Mouse (Mus musculus): ENCODE results near the gene Timm10. TPM values are rescaled to one million over a fixed set of nuclear protein-coding genes. Genes with fewer than 3 reads are reported as not detected.

Gene Timm10
- polyA plus RNA-seq, 1 experiment from 2014 or later = 61.9 TPM

DNA sequence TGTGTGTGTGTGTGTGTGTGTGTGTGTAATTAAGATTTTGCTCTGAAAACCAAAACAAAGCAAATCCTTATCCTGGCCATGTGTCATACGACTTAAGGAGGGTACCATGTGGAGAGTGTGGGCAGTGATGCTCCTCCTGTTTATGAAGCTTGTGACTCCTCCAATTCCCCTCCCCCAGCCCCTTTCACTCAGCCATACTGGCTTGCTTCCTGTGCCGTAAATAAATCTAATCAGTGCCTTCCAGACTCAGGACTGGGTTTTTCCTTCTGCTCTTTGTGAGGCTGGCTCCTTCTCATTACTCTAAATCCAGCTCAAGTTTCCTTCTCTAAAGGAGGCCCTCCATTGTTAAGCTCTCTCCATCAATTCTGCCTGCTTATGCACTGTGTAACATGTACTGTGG lies 3.6 kb upstream of the Timm10 start:
- H3K36me3 ChIP-seq = no peaks in the 10 kb centered on the region
- no peak overlapping the region for H3K27ac ChIP-seq
- no peak for ATAC-seq (ENCODE audit: low FRiP score)
- peaks cover 13% of the 10 kb centered on the region for H3K4me1 ChIP-seq (replicated peaks)
- no peaks in the 10 kb centered on the region for H3K9me3 ChIP-seq
- H3K27me3 ChIP-seq = peaks cover 22% of the 10 kb centered on the region
- no peak overlapping the region for H3K9ac ChIP-seq
- H3K4me2 ChIP-seq = no peak overlapping the region
- 59% methylated on average over 2 of the region's 2 CpGs for WGBS
- H3K4me3 ChIP-seq = no peak overlapping the region

- Histone ChIP-seq H3K27me3 (0 out of 2 replicates have a peak, but pooled peaks cover 4% of the 10 kb centered on the region), H3K4me1 (replicated peaks) (peaks cover 17% of the 10 kb centered on the region), H3K27ac (no peak overlapping the region), H3K4me2 (peak overlapping the region; percentile 100), H3K9me3 (no peaks in the 10 kb centered on the region), H3K36me3 (peaks cover 9% of the 10 kb centered on the region), H3K4me3 (peak overlapping the region; percentile 90), H3K9ac (peak overlapping the region; percentile 85)
- 1% methylated on average over 29 of the region's 29 CpGs for WGBS
- peak; percentile 51 for ATAC-seq (ENCODE audit: low FRiP score)
Observed at GRCm38 (mm10) chr2:84827283-84827920, 605 bp downstream of the Timm10 start.

GRCm38 (mm10) chr2:84831666-84832391 lies 5.0 kb downstream of the Timm10 start:
- Histone ChIP-seq H3K4me3 (no peak overlapping the region), H3K4me1 (replicated peaks) (peaks cover 13% of the 10 kb centered on the region), H3K9me3 (no peaks in the 10 kb centered on the region), H3K36me3 (peaks cover 9% of the 10 kb centered on the region), H3K27me3 (peaks cover 11% of the 10 kb centered on the region), H3K9ac (no peak overlapping the region), H3K27ac (no peak overlapping the region), H3K4me2 (no peak overlapping the region)
- WGBS = 43% methylated on average over 10 of the region's 10 CpGs
- peak; percentile 65 for ATAC-seq (ENCODE audit: low FRiP score)

DNA sequence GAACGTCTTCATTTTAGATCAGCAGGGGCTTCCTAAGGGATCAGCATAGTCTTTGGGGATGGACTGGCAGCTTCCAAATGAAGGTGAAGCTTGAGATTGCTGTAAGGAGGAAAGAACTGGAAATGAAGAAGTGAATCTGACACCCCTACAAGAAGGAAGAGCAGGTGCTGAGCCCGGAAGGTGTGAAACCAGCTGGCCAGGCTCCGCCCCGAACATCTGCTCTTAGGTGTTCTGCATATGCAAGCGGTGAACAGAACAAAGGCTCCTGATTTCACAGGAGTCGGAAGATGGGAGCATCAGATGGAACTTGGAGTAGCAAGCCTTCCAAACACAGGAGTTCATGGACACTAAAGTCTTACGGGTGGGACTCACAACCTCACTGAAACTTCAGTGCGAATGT lies 10.3 kb downstream of the Timm10 start:
- ATAC-seq (ENCODE audit: low FRiP score) = no peak
- no peak overlapping the region for H3K27ac ChIP-seq
- H3K27me3 ChIP-seq = peaks cover 63% of the 10 kb centered on the region
- no peak overlapping the region for H3K4me2 ChIP-seq
- no peaks in the 10 kb centered on the region for H3K36me3 ChIP-seq
- no peak overlapping the region for H3K9ac ChIP-seq
- H3K9me3 ChIP-seq = no peaks in the 10 kb centered on the region
- H3K4me1 ChIP-seq (replicated peaks) = peaks cover 24% of the 10 kb centered on the region
- WGBS = 60% methylated on average over 8 of the region's 8 CpGs
- H3K4me3 ChIP-seq = no peak overlapping the region

- no peaks in the 10 kb centered on the region for H3K36me3 ChIP-seq
- peaks cover 24% of the 10 kb centered on the region for H3K4me1 ChIP-seq (replicated peaks)
- H3K9me3 ChIP-seq = no peaks in the 10 kb centered on the region
- H3K27me3 ChIP-seq = peaks cover 63% of the 10 kb centered on the region
- no peak overlapping the region for H3K27ac ChIP-seq
- no peak overlapping the region for H3K4me2 ChIP-seq
- WGBS = 34% methylated on average over 9 of the region's 9 CpGs
- no peak overlapping the region for H3K4me3 ChIP-seq
- no peak for ATAC-seq (ENCODE audit: low FRiP score)
- no peak overlapping the region for H3K9ac ChIP-seq
Observed at GRCm38 (mm10) chr2:84837817-84838592, 11.2 kb downstream of the Timm10 start.

DNA sequence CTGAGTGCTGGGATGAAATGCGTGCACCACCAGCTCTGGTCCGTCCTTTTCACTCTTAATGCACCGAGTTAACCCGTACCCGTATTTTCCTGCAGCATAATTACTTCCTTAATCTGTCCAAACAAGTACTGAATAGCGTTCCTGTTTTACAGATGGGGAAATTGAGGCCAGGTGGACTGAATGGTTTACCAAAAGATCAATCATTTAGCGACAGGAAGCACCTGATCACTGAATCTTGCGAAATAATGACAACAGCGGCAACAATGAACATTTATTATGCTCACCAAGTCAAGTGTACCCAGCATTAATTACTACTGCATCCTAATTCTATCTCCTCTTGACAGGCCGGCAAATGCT lies 11.8 kb downstream of the Timm10 start, which contains the start of gene Slc43a1:
Gene Slc43a1 (plus strand): TSS at position 258 of the 357 bp plus-strand sequence.
- no peak within 1 kb of the TSS for H3K27ac ChIP-seq
- ATAC-seq (ENCODE audit: low FRiP score) = no peak
- H3K9ac ChIP-seq = peak within 1 kb of the TSS; percentile 67
- no peaks in the 10 kb centered on the region for H3K36me3 ChIP-seq
- H3K4me3 ChIP-seq = peak within 1 kb of the TSS; percentile 57
- peaks cover 24% of the 10 kb centered on the region for H3K4me1 ChIP-seq (replicated peaks)
- peaks cover 63% of the 10 kb centered on the region for H3K27me3 ChIP-seq
- 19% methylated on average over 10 of the region's 10 CpGs for WGBS
- no peaks in the 10 kb centered on the region for H3K9me3 ChIP-seq
- H3K4me2 ChIP-seq = peak within 1 kb of the TSS; percentile 99

- Histone ChIP-seq H3K27ac (no peak overlapping the region), H3K9ac (peak overlapping the region; percentile 67), H3K36me3 (no peaks in the 10 kb centered on the region), H3K9me3 (no peaks in the 10 kb centered on the region), H3K4me1 (replicated peaks) (peaks cover 24% of the 10 kb centered on the region), H3K4me3 (peak overlapping the region; percentile 57), H3K4me2 (peak overlapping the region; percentile 99), H3K27me3 (peaks cover 63% of the 10 kb centered on the region)
- WGBS = 1% methylated on average over 47 of the region's 47 CpGs
- ATAC-seq (ENCODE audit: low FRiP score) = peak; percentile 31; the same call in 1 of the 2 replicates
Observed at GRCm38 (mm10) chr2:84838993-84839980, 12.5 kb downstream of the Timm10 start.

DNA sequence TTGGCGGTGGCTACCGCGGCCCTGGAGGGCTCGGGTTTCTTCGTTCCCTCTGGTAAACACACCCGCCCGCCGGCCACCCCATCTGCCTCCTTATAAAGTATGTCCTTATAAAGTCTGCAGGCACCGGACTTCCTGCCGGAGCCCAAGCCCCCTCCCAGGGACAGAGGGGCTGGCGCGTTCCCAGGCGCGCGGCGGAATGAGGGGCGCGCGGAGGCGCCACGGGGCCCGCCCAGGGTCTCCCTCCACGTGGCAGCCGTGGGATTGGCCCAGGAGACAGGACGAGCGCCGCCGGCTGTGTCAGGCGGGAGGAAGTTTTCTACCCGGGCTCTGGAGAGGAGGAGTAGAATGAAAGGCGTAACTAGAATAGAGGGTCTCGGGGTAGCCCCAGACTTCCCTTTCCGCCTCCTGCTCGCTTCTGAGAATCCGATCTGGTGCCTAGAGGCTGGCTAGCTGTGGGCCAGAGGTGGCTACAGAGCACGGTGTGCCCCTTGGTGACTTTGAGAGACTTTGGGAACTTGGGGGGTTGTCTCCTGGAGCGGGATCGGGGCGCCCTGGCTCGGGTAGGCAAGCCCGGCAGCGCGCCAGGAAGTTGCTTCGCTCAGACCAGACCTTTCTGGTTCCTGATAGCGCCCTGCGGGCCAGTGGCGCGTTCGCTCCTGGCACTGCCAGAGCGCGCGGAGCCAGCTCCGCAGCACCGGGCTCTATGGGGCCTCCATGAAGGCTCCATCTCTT lies 13.4 kb downstream of the Timm10 start:
- H3K9me3 ChIP-seq = no peaks in the 10 kb centered on the region
- peak; percentile 87 for ATAC-seq (ENCODE audit: low FRiP score)
- peak overlapping the region; percentile 67 for H3K9ac ChIP-seq
- WGBS = under 1% methylated on average over 54 of the region's 54 CpGs
- H3K36me3 ChIP-seq = no peaks in the 10 kb centered on the region
- peak overlapping the region; percentile 99 for H3K4me2 ChIP-seq
- H3K4me3 ChIP-seq = peak overlapping the region; percentile 57
- peaks cover 63% of the 10 kb centered on the region for H3K27me3 ChIP-seq
- no peak overlapping the region for H3K27ac ChIP-seq
- peaks cover 24% of the 10 kb centered on the region for H3K4me1 ChIP-seq (replicated peaks)

GRCm38 (mm10) chr2:84840748-84841563 lies 14.2 kb downstream of the Timm10 start:
- no peaks in the 10 kb centered on the region for H3K9me3 ChIP-seq
- H3K36me3 ChIP-seq = no peaks in the 10 kb centered on the region
- H3K9ac ChIP-seq = peak overlapping the region; percentile 67
- peak overlapping the region; percentile 99 for H3K4me2 ChIP-seq
- H3K27ac ChIP-seq = no peak overlapping the region
- H3K4me3 ChIP-seq = peak overlapping the region; percentile 57
- peaks cover 57% of the 10 kb centered on the region for H3K27me3 ChIP-seq
- peaks cover 24% of the 10 kb centered on the region for H3K4me1 ChIP-seq (replicated peaks)
- peak; percentile 37; the same call in 1 of the 2 replicates for ATAC-seq (ENCODE audit: low FRiP score)
- 10% methylated on average over 17 of the region's 17 CpGs for WGBS

DNA sequence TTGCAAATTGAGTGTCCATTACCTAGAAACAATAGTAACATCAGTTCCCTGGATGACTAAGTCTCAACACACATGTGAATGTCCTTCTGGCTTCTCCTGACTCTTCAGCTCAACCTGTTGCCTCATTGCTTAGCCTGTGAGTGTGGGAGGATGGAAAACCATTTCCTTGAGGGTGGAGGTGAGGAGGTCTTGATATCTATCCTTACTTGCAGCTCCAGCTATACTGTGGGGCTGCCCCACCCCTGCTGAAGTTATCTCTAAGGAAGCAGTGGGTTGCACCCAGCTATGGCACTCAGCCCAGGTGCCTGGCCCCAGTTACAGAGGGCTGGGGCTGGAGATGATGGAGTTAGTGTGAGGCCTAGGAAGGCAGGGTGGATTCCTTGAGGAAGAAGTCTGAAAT lies 15.1 kb downstream of the Timm10 start:
- H3K4me2 ChIP-seq = no peak overlapping the region
- peaks cover 51% of the 10 kb centered on the region for H3K27me3 ChIP-seq
- no peak for ATAC-seq (ENCODE audit: low FRiP score)

More for the DNA sequence above, 15.1 kb downstream of the Timm10 start:
- Histone ChIP-seq H3K4me1 (replicated peaks) (peaks cover 24% of the 10 kb centered on the region), H3K4me3 (no peak overlapping the region), H3K9me3 (no peaks in the 10 kb centered on the region), H3K36me3 (no peaks in the 10 kb centered on the region), H3K9ac (no peak overlapping the region), H3K27ac (no peak overlapping the region)
